Mouse (Mus musculus): ENCODE measurements at regions not wholly inside any gene's neighbourhood (a gene's known extent, or its start where the extent isn't known, plus 50 kb on each side); places are given as distances from the start of the nearest gene placed in this dataset.

GRCm38 (mm10) chr1:185610586-185610985, 155.9 kb downstream of the Slc30a10 start:
- Histone ChIP-seq H3K36me3 (ENCODE audit: insufficient read depth, low read length) (no peaks in the 10 kb centered on the region), H3K9me3 (replicated peaks; ENCODE audit: low read length) (no peaks in the 10 kb centered on the region), H3K27me3 (ENCODE audit: insufficient read depth, low read length) (no peaks in the 10 kb centered on the region), H3K4me2 (ENCODE audit: low read length) (no peak overlapping the region), H3K4me3 (replicated peaks; ENCODE audit: low read depth, low read length) (no peak overlapping the region), H3K27ac (no peak overlapping the region), H3K4me1 (replicated peaks; ENCODE audit: insufficient read depth, low read length) (no peaks in the 10 kb centered on the region), H3K9ac (ENCODE audit: low read depth, low read length) (no peak overlapping the region)
- ATAC-seq (replicated peaks; ENCODE audit: low FRiP score, low read depth) (no peak), DNase-seq (ENCODE audit: low spot score) (no peak)
- TF ChIP-seq CTCF (IDR thresholded peaks at IDR 0.05; ENCODE audit: low read depth), result no peak
- WGBS, result 40% methylated on average over 3 of the region's 3 CpGs

- H3K27ac ChIP-seq, result no peak overlapping the region
- WGBS, result 45% methylated on average over 10 of the region's 10 CpGs
- TF ChIP-seq CTCF (IDR thresholded peaks at IDR 0.05; ENCODE audit: low read depth), result no peak
- H3K27me3 ChIP-seq (ENCODE audit: insufficient read depth, low read length), result no peaks in the 10 kb centered on the region
- H3K36me3 ChIP-seq (ENCODE audit: insufficient read depth, low read length), result no peaks in the 10 kb centered on the region
- no peak overlapping the region for H3K9ac ChIP-seq (ENCODE audit: low read depth, low read length)
- no peaks in the 10 kb centered on the region for H3K4me1 ChIP-seq (replicated peaks; ENCODE audit: insufficient read depth, low read length)
- ATAC-seq (replicated peaks; ENCODE audit: low FRiP score, low read depth), result no peak
- H3K4me3 ChIP-seq (replicated peaks; ENCODE audit: low read depth, low read length), result no peak overlapping the region
- H3K4me2 ChIP-seq (ENCODE audit: low read length), result no peak overlapping the region
- no peaks in the 10 kb centered on the region for H3K9me3 ChIP-seq (replicated peaks; ENCODE audit: low read length)
- DNase-seq (ENCODE audit: low spot score), result no peak
These were observed 161.3 kb downstream of the Slc30a10 start for GRCm38 (mm10) chr1:185615819-185616429.

GRCm38 (mm10) chr1:185617691-185618090, 163.0 kb downstream of the Slc30a10 start:
- DNase-seq (ENCODE audit: low spot score) (no peak), ATAC-seq (replicated peaks; ENCODE audit: low FRiP score, low read depth) (no peak)
- Histone ChIP-seq H3K27ac (no peak overlapping the region), H3K4me3 (replicated peaks; ENCODE audit: low read depth, low read length) (no peak overlapping the region), H3K9ac (ENCODE audit: low read depth, low read length) (no peak overlapping the region), H3K27me3 (ENCODE audit: insufficient read depth, low read length) (no peaks in the 10 kb centered on the region), H3K4me2 (ENCODE audit: low read length) (no peak overlapping the region), H3K9me3 (replicated peaks; ENCODE audit: low read length) (no peaks in the 10 kb centered on the region), H3K4me1 (replicated peaks; ENCODE audit: insufficient read depth, low read length) (no peaks in the 10 kb centered on the region), H3K36me3 (ENCODE audit: insufficient read depth, low read length) (no peaks in the 10 kb centered on the region)
- no peak for TF ChIP-seq CTCF (IDR thresholded peaks at IDR 0.05; ENCODE audit: low read depth)
- 72% methylated on average over 4 of the region's 4 CpGs for WGBS

GRCm38 (mm10) chr1:185619011-185619410, 164.4 kb downstream of the Slc30a10 start:
- DNase-seq (ENCODE audit: low spot score), result peak; percentile 28
- Histone ChIP-seq H3K4me1 (replicated peaks; ENCODE audit: insufficient read depth, low read length) (no peaks in the 10 kb centered on the region), H3K9me3 (replicated peaks; ENCODE audit: low read length) (no peaks in the 10 kb centered on the region), H3K9ac (ENCODE audit: low read depth, low read length) (no peak overlapping the region), H3K27me3 (ENCODE audit: insufficient read depth, low read length) (no peaks in the 10 kb centered on the region), H3K27ac (no peak overlapping the region), H3K4me3 (replicated peaks; ENCODE audit: low read depth, low read length) (no peak overlapping the region), H3K4me2 (ENCODE audit: low read length) (no peak overlapping the region), H3K36me3 (ENCODE audit: insufficient read depth, low read length) (no peaks in the 10 kb centered on the region)
- no peak for TF ChIP-seq CTCF (IDR thresholded peaks at IDR 0.05; ENCODE audit: low read depth)
- ATAC-seq (replicated peaks; ENCODE audit: low FRiP score, low read depth), result no peak
- 61% methylated on average over 9 of the region's 9 CpGs for WGBS

- ATAC-seq (replicated peaks; ENCODE audit: low FRiP score, low read depth), result no peak
- Histone ChIP-seq H3K27me3 (ENCODE audit: insufficient read depth, low read length) (no peaks in the 10 kb centered on the region), H3K9ac (ENCODE audit: low read depth, low read length) (no peak overlapping the region), H3K4me2 (ENCODE audit: low read length) (no peak overlapping the region), H3K27ac (no peak overlapping the region), H3K4me1 (replicated peaks; ENCODE audit: insufficient read depth, low read length) (no peaks in the 10 kb centered on the region), H3K4me3 (replicated peaks; ENCODE audit: low read depth, low read length) (no peak overlapping the region), H3K9me3 (replicated peaks; ENCODE audit: low read length) (no peaks in the 10 kb centered on the region), H3K36me3 (ENCODE audit: insufficient read depth, low read length) (no peaks in the 10 kb centered on the region)
- no peak for TF ChIP-seq CTCF (IDR thresholded peaks at IDR 0.05; ENCODE audit: low read depth)
- WGBS, result 72% methylated on average over 3 of the region's 3 CpGs
- DNase-seq (ENCODE audit: low spot score), result no peak
These were observed 173.8 kb downstream of the Slc30a10 start for GRCm38 (mm10) chr1:185628401-185628800.

- Histone ChIP-seq H3K9ac (ENCODE audit: low read depth, low read length) (no peak overlapping the region), H3K4me3 (replicated peaks; ENCODE audit: low read depth, low read length) (no peak overlapping the region), H3K36me3 (ENCODE audit: insufficient read depth, low read length) (no peaks in the 10 kb centered on the region), H3K4me2 (ENCODE audit: low read length) (no peak overlapping the region), H3K27me3 (ENCODE audit: insufficient read depth, low read length) (no peaks in the 10 kb centered on the region), H3K9me3 (replicated peaks; ENCODE audit: low read length) (no peaks in the 10 kb centered on the region), H3K27ac (no peak overlapping the region), H3K4me1 (replicated peaks; ENCODE audit: insufficient read depth, low read length) (no peaks in the 10 kb centered on the region)
- 48% methylated on average over 9 of the region's 9 CpGs for WGBS
- DNase-seq (ENCODE audit: low spot score) (no peak), ATAC-seq (replicated peaks; ENCODE audit: low FRiP score, low read depth) (no peak)
- TF ChIP-seq CTCF (IDR thresholded peaks at IDR 0.05; ENCODE audit: low read depth), result no peak
These were observed 175.3 kb downstream of the Slc30a10 start for GRCm38 (mm10) chr1:185629976-185630375.

- WGBS, result 94% methylated on average over 6 of the region's 6 CpGs
- DNase-seq (ENCODE audit: low spot score) (no peak), ATAC-seq (replicated peaks; ENCODE audit: low FRiP score, low read depth) (no peak)
- Histone ChIP-seq H3K27ac (no peak overlapping the region), H3K4me2 (ENCODE audit: low read length) (no peak overlapping the region), H3K9ac (ENCODE audit: low read depth, low read length) (no peak overlapping the region), H3K4me1 (replicated peaks; ENCODE audit: insufficient read depth, low read length) (no peaks in the 10 kb centered on the region), H3K27me3 (ENCODE audit: insufficient read depth, low read length) (no peaks in the 10 kb centered on the region), H3K4me3 (replicated peaks; ENCODE audit: low read depth, low read length) (no peak overlapping the region), H3K36me3 (ENCODE audit: insufficient read depth, low read length) (no peaks in the 10 kb centered on the region), H3K9me3 (replicated peaks; ENCODE audit: low read length) (no peaks in the 10 kb centered on the region)
- TF ChIP-seq CTCF (IDR thresholded peaks at IDR 0.05; ENCODE audit: low read depth), result no peak
These were observed 184.0 kb downstream of the Slc30a10 start for GRCm38 (mm10) chr1:185638631-185639030.

All from kidney, postnatal 0 days (tissue).